Mouse (Mus musculus): ENCODE measurements around the gene Mrps22. TPM values are rescaled to one million over a fixed set of nuclear protein-coding genes. Genes with fewer than 3 reads are reported as not detected.
A peak's percentile ranks its signal among the peaks of the same experiment; 100 is the strongest.

Mrps22 gene
- polyA plus RNA-seq, 1 experiment from 2014 or later: 58.9 TPM

DNA sequence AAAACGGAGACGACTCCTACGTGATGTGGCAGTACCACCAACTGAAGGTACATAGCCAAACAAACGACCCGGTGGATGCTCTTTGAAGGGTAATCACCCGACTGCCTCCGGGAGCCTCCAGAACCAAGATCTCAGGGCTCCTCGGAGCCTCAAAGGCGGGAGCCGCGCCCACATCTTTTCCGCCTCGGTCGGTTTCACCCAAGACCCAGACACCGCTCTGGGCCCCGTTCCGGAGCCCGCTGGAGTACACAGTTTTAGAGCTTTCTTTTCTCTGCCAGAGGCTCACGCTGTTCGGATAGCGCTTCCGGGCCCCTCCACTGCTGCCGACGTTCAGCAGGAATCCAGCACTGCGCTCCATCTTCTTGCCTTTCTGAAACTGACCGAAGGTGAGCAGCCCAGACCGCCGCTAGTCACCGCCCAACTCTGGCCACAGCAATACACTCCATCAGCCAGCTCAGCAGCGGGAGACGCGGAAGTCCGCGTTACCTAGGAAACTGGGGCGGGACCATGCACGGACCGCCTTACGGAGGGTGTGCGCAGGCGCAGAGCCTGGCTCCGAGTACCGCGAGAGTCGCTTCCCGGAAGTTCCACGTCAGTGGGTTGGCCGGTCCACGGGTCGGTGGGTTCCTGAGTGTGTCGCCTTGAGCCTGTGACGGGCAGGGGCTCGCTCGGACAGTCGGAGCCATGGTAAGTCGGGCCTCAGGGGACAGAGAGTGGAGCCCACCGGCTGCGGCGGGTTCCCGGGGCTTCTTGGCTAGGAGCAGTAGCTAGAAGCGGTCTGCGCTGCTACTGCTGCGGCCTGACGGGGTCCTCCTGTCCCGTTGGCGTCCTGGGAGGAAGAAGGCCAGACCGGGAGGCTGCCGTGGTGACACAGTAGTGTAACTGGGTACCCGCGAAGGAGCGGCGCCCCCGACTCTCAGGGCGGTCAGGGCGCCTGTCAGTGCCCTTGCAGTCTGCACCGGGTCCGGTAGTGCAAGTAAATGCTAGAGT, 38.0 kb downstream of the Mrps22 start, which contains the start of gene Copb2:
TSS of gene Copb2 (plus strand) at position 585 of the 990 bp plus-strand sequence.
- Histone ChIP-seq H3K9ac (peak within 1 kb of the TSS; percentile 98), H3K36me3 (peaks cover 6% of the 10 kb centered on the region), H3K27ac (peak within 1 kb of the TSS; percentile 84), H3K9me3 (no peaks in the 10 kb centered on the region), H3K4me1 (peaks cover 11% of the 10 kb centered on the region), H3K27me3 (no peaks in the 10 kb centered on the region), H3K4me3 (peak within 1 kb of the TSS; percentile 98), H3K4me2 (peak within 1 kb of the TSS; percentile 69)
- WGBS: under 1% methylated on average over 76 of the region's 76 CpGs
- ATAC-seq (ENCODE audit: insufficient number of reproducible peaks, insufficient read depth, low FRiP score, low TSS enrichment, low read depth): peak; percentile 99

DNA sequence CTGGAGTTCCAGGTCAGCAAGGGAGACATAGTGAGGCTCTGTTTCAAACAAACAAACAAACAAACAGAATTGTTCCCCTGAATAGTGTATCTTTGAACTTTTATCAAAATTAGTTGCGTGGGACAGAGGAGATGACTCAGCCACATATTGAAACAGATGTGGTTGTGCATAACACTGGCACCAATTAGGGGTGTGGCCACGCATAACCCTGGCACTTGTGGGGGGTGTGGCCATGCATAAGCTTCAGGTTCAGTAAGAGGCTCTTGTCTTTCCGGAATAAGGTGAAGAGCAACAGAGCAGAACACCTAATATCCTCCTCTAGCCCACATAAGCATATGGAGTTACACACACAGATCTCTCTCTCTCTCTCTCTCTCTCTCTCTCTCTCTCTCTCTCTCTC, 57.4 kb downstream of the Mrps22 start:
- WGBS: 84% methylated on average over 3 of the region's 3 CpGs
- no peak overlapping the region for H3K4me2 ChIP-seq
- no peak overlapping the region for H3K27ac ChIP-seq

More for the DNA sequence above, 57.4 kb downstream of the Mrps22 start:
- H3K9ac ChIP-seq: no peak overlapping the region
- ATAC-seq (ENCODE audit: insufficient number of reproducible peaks, insufficient read depth, low FRiP score, low TSS enrichment, low read depth): no peak
- no peaks in the 10 kb centered on the region for H3K36me3 ChIP-seq
- H3K4me3 ChIP-seq: no peak overlapping the region
- no peaks in the 10 kb centered on the region for H3K9me3 ChIP-seq
- H3K27me3 ChIP-seq: no peaks in the 10 kb centered on the region
- H3K4me1 ChIP-seq: no peaks in the 10 kb centered on the region

Other genes starting within 250 kb of the Mrps22 start
- gene Rbp1, start 178.7 kb downstream of the Mrps22 start, polyA plus RNA-seq (2015; fragmentation: Nextera tagmentation; extraction: Ambion mirVana): 54.1 and 61.1 TPM in 2 replicates
- 0.37 and 1.7 TPM in 2 replicates for gene Rbp2, start 115.5 kb downstream of the Mrps22 start, polyA plus RNA-seq (2015; fragmentation: Nextera tagmentation; extraction: Ambion mirVana)
- 163 and 164 TPM in 2 replicates for gene Copb2, start 37.9 kb downstream of the Mrps22 start, polyA plus RNA-seq (2015; fragmentation: Nextera tagmentation; extraction: Ambion mirVana)
- not detected in 2 replicates for gene Prr23a1, start 240.8 kb upstream of the Mrps22 start, polyA plus RNA-seq (2015; fragmentation: Nextera tagmentation; extraction: Ambion mirVana)

Measured in embryonic facial prominence, embryonic 13.5 days (tissue).